Mouse (Mus musculus) limb, embryonic 14.5 days (tissue): Measurements from ENCODE around the gene Sbk3. TPM values are rescaled to one million over a fixed set of nuclear protein-coding genes. Genes with fewer than 3 reads are reported as not detected.
A peak's percentile ranks its signal among the peaks of the same experiment; 100 is the strongest.
"Not testable (repeated sequence)": the region's sequence is repeated elsewhere in the genome, so short reads cannot be mapped to it uniquely, and the experiment has no call there.

Experiments
- ATAC-seq: fragments of 200-750 bp; cut with Nextera tagmentation; 2 replicates; pipeline ENCODE4 v1.8.0; 2017; ENCODE audit warnings: low read depth, moderate number of reproducible peaks, moderate TSS enrichment; ENCODE audit not compliant: low FRiP score
- DNase-seq: peaks from one replicate; pipeline ENCODE4 v3.0.0-alpha.2; 2015; ENCODE audit warnings: low spot score
- H3K27ac ChIP-seq: fragments of 300-500 bp; sonication (generic); replicated peaks from 2 replicates; pipeline ENCODE4 v1.5.1; 2014; ENCODE audit warnings: low read depth, mild to moderate bottlenecking, low read length, moderate library complexity, mixed read lengths
- H3K27me3 ChIP-seq: fragments of 300-500 bp; sonication (generic); 2 replicates; pipeline ENCODE4 v1.6.1; 2014; ENCODE audit warnings: low read length, mixed read lengths; ENCODE audit not compliant: control insufficient read depth, insufficient read depth
- H3K36me3 ChIP-seq: fragments of 300-500 bp; sonication (generic); 2 replicates; pipeline ENCODE4 v1.6.1; 2014; ENCODE audit warnings: mild to moderate bottlenecking, low read length, moderate library complexity, mixed read lengths; ENCODE audit not compliant: control insufficient read depth, insufficient read depth
- H3K4me1 ChIP-seq: fragments of 300-500 bp; sonication (generic); 2 replicates; pipeline ENCODE4 v1.6.1; 2014; ENCODE audit warnings: antibody characterized with exemption, low read length, mixed read lengths; ENCODE audit not compliant: control insufficient read depth, insufficient read depth
- H3K4me2 ChIP-seq: fragments of 300-500 bp; sonication (generic); replicated peaks from 2 replicates; pipeline ENCODE4 v1.6.1; 2014; ENCODE audit warnings: low read depth, mild to moderate bottlenecking, low read length, moderate library complexity; ENCODE audit not compliant: severe bottlenecking
- H3K4me3 ChIP-seq: fragments of 300-500 bp; sonication (generic); replicated peaks from 2 replicates; pipeline ENCODE4 v1.5.1; 2014; ENCODE audit warnings: low read length
- H3K9ac ChIP-seq: fragments of 300-500 bp; sonication (generic); 2 replicates; pipeline ENCODE4 v1.6.1; 2014; ENCODE audit warnings: mild to moderate bottlenecking, low read depth, low read length, moderate library complexity; ENCODE audit not compliant: severe bottlenecking
- H3K9me3 ChIP-seq: fragments of 300-500 bp; sonication (generic); 2 replicates; pipeline ENCODE4 v1.6.1; 2016; ENCODE audit warnings: low read length; ENCODE audit not compliant: control insufficient read depth
- POLR2A ChIP-seq: fragments of 200-500 bp; IDR thresholded peaks from 2 replicates; pipeline ENCODE4 v1.8.0; 2012; ENCODE audit warnings: inconsistent platforms, mild to moderate bottlenecking, moderate library complexity, borderline replicate concordance; ENCODE audit not compliant: insufficient read depth, insufficient read length; ENCODE audit errors: extremely low read depth
- WGBS: fragments of 180-500 bp; shearing (Covaris S2); extraction: QIAGEN DNeasy Blood & Tissue Kit; methylation state at CpG from one replicate; pipeline ENCODE4 v1.1.7; 2014; 5-methylcytosine and 5-hydroxymethylcytosine counted together
- polyA plus RNA-seq, 2 experiments: library from polyadenylated mRNA; depleted of rRNA in 1 of 2; stranded (reverse) in 1 of 2; unstranded in 1 of 2; fragments of >200 nt; fragmentation: Nextera tagmentation in 1 of 2; extraction: Ambion mirVana in 1 of 2; gene quantifications; 2 replicates each; pipeline versions ENCODE4 v1.2.1 to v1.2.3; 2012 to 2014

Gene Sbk3
- 0.15 and 0.28 TPM in 2 replicates for polyA plus RNA-seq (2012; rRNA removed)
- polyA plus RNA-seq (2014; fragmentation: Nextera tagmentation; extraction: Ambion mirVana): 0.06 and 0.12 TPM in 2 replicates

DNA sequence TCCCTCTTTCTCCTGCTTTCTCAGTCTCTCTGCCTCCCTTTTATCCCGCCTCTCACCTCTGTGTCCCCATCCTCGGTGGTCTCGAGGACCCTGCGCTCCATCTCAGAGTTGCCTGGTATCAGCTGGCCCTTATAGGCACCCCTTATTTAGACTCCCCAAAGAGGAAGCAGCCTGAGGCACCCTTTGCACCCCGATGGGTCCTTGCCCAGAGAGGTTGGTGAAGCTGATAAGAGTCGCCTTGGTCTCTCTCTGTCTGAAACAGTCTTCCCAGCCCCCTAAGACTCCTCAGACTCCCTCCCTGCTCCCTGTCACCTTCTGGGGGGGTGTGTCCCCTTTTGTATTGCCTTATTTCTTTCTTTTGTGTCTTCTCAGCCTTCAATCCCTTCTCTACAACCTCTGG lies at the start of gene Sbk3:
Sbk3 (minus strand) TSS at position 101 of the 400 bp plus-strand sequence.
- H3K4me3 ChIP-seq: no peak within 1 kb of the TSS
- DNase-seq (no peak), ATAC-seq (no peak)
- H3K27ac ChIP-seq: no peak within 1 kb of the TSS
- no peak within 1 kb of the TSS for H3K9ac ChIP-seq
- WGBS: 37% methylated on average over 6 of the region's 6 CpGs
- H3K27me3 ChIP-seq: no peaks in the 10 kb centered on the region
- H3K4me1 ChIP-seq: no peaks in the 10 kb centered on the region
- H3K36me3 ChIP-seq: no peaks in the 10 kb centered on the region
- TF ChIP-seq POLR2A: no peak
- H3K4me2 ChIP-seq: no peak within 1 kb of the TSS
- H3K9me3 ChIP-seq: no peaks in the 10 kb centered on the region

DNA sequence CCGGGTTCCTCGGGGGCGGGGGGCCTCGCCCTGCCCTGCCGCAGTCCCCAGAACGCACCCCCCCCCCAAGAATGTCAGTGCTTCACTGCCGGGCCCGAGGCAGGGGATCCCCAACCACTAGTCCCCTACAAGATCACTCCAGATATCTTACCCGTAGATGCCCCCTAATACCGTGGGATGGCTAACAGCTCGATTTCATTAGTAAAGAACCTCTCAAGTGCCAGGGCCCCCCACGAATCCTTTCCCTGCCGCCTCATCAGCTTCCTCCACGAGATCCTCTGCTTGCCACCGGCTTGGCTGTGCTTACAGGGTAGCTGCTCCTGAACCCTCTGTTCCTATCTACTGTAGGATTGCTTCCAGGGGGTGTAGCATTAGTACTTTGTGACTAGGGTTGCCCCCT lies 49.7 kb upstream of the Sbk3 start:
- Histone ChIP-seq H3K4me3 (peak overlapping the region; percentile 90), H3K9ac (peak overlapping the region; percentile 93), H3K9me3 (no peaks in the 10 kb centered on the region), H3K4me1 (peaks cover 15% of the 10 kb centered on the region), H3K27ac (peak overlapping the region; percentile 95), H3K27me3 (no peaks in the 10 kb centered on the region), H3K4me2 (peak overlapping the region; percentile 84), H3K36me3 (peaks cover 31% of the 10 kb centered on the region)
- WGBS: 0% methylated on average over 10 of the region's 15 CpGs
- no peak for TF ChIP-seq POLR2A
- ATAC-seq (no peak), DNase-seq (no peak)

- H3K36me3 ChIP-seq: peaks cover 31% of the 10 kb centered on the region
- H3K9me3 ChIP-seq: no peaks in the 10 kb centered on the region
- peak; percentile 91 for ATAC-seq
- peak within 1 kb of the TSS; percentile 95 for H3K27ac ChIP-seq
- H3K9ac ChIP-seq: peak within 1 kb of the TSS; percentile 93
- WGBS: under 1% methylated on average over 36 of the region's 49 CpGs
- peak; percentile 100 for DNase-seq
- peaks cover 15% of the 10 kb centered on the region for H3K4me1 ChIP-seq
- peak within 1 kb of the TSS; percentile 84 for H3K4me2 ChIP-seq
- peak; percentile 84; the same call in 1 of the 2 replicates for TF ChIP-seq POLR2A
- H3K4me3 ChIP-seq: peak within 1 kb of the TSS; percentile 90
- H3K27me3 ChIP-seq: no peaks in the 10 kb centered on the region
Observed at GRCm38 (mm10) chr7:5020000-5020681, 49.2 kb upstream of the Sbk3 start, which contains the start of the genes Zfp865 and Ccdc106. Gene Zfp865, plus strand, starts transcription at chr7:5020376. Gene Ccdc106, plus strand, starts transcription at chr7:5020553.

DNA sequence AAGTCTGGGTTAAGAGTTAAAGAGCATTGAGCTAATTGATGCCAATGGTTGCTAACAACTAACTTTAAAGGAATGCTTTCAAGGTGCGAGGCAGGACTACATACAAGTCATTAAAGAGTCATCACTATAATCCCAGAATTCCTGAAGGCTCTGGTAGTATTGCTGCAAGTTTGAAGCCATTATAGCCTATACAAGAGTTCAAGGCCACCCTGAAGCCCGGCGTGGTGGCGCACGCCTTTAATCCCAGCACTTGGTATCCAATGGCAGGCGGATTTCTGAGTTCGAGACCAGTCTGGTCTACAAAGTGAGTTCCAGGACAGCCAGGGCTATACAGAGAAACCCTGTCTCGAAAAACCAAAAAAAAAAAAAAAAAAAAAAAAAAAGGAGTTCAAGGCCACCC lies 48.6 kb upstream of the Sbk3 start:
- H3K27me3 ChIP-seq, DNase-seq, ATAC-seq, H3K9me3 ChIP-seq: not testable (repeated sequence)
- peak overlapping the region; percentile 95 for H3K27ac ChIP-seq
- H3K9ac ChIP-seq: peak overlapping the region; percentile 93; the same call in 1 of the 2 replicates
- peak overlapping the region; percentile 50 for H3K4me2 ChIP-seq
- H3K4me3 ChIP-seq: peak overlapping the region; percentile 90
- H3K36me3 ChIP-seq: peaks cover 26% of the 10 kb centered on the region
- 20% methylated on average over 8 of the region's 8 CpGs for WGBS
- peaks cover 15% of the 10 kb centered on the region for H3K4me1 ChIP-seq

- Histone ChIP-seq H3K4me1 (peaks cover 17% of the 10 kb centered on the region), H3K27me3 (no peaks in the 10 kb centered on the region), H3K9me3 (no peaks in the 10 kb centered on the region), H3K4me3 (no peak overlapping the region), H3K4me2 (no peak overlapping the region), H3K27ac (no peak overlapping the region), H3K9ac (no peak overlapping the region), H3K36me3 (peaks cover 11% of the 10 kb centered on the region)
- no peak for ATAC-seq
- DNase-seq: no peak
- TF ChIP-seq POLR2A: no peak
- WGBS: 97% methylated on average over 21 of the region's 21 CpGs
Observed at GRCm38 (mm10) chr7:5017931-5018330, 47.0 kb upstream of the Sbk3 start.

GRCm38 (mm10) chr7:5017352-5017751 lies 46.4 kb upstream of the Sbk3 start:
- TF ChIP-seq POLR2A: no peak
- DNase-seq: no peak

More at GRCm38 (mm10) chr7:5017352-5017751, 46.4 kb upstream of the Sbk3 start:
- ATAC-seq: no peak
- Histone ChIP-seq H3K9me3 (no peaks in the 10 kb centered on the region), H3K9ac (no peak overlapping the region), H3K4me1 (peaks cover 17% of the 10 kb centered on the region), H3K27me3 (no peaks in the 10 kb centered on the region), H3K4me2 (no peak overlapping the region), H3K27ac (no peak overlapping the region), H3K36me3 (peaks cover 11% of the 10 kb centered on the region), H3K4me3 (no peak overlapping the region)
- 93% methylated on average over 16 of the region's 16 CpGs for WGBS
